Mouse (Mus musculus) frontal cortex, adult 2 months (tissue): ENCODE measurements at regions not wholly inside any gene's neighbourhood (a gene's known extent, or its start where the extent isn't known, plus 50 kb on each side); places are given as distances from the start of the nearest gene placed in this dataset.
"Not testable (repeated sequence)": the region's sequence is repeated elsewhere in the genome, so short reads cannot be mapped to it uniquely, and the experiment has no call there.

ENCODE experiments used
- DNase-seq, 2 experiments: peaks; one replicate each; pipeline ENCODE4 v3.0.0; 2022; ENCODE audit warnings: low spot score in 1 of 2; ENCODE audit errors: extremely low spot score in 1 of 2

GRCm38 (mm10) chr1:47310572-47311075, 418.0 kb upstream of the Slc39a10 start:
- no peak for DNase-seq

- DNase-seq, result no peak
These were observed 414.3 kb upstream of the Slc39a10 start for GRCm38 (mm10) chr1:47306961-47307360.

- no peak for DNase-seq
These were observed 406.7 kb upstream of the Slc39a10 start for GRCm38 (mm10) chr1:47299311-47299710.

- no peak for DNase-seq
These were observed 393.0 kb upstream of the Slc39a10 start for GRCm38 (mm10) chr1:47285639-47286038.

GRCm38 (mm10) chr1:47278321-47279020, 385.8 kb upstream of the Slc39a10 start:
- no peak for DNase-seq

- DNase-seq, result peak; percentile 26 to 86
These were observed 385.2 kb upstream of the Slc39a10 start for GRCm38 (mm10) chr1:47277839-47278238.

- no peak for DNase-seq
These were observed 379.5 kb upstream of the Slc39a10 start for GRCm38 (mm10) chr1:47272131-47272530.

- no peak for DNase-seq
These were observed 371.0 kb upstream of the Slc39a10 start for GRCm38 (mm10) chr1:47263611-47264010.

GRCm38 (mm10) chr1:47261505-47262130, 369.0 kb upstream of the Slc39a10 start:
- no peak for DNase-seq

GRCm38 (mm10) chr1:47250706-47251105, 358.1 kb upstream of the Slc39a10 start:
- not testable (repeated sequence) for DNase-seq

- DNase-seq, result peak; percentile 28 to 47
These were observed 324.4 kb upstream of the Slc39a10 start for GRCm38 (mm10) chr1:47217088-47217487.

- no peak for DNase-seq
These were observed 323.9 kb upstream of the Slc39a10 start for GRCm38 (mm10) chr1:47216419-47217002.

- DNase-seq, result no peak
These were observed 320.8 kb upstream of the Slc39a10 start for GRCm38 (mm10) chr1:47213476-47213875.

GRCm38 (mm10) chr1:47193001-47193400, 300.3 kb upstream of the Slc39a10 start:
- DNase-seq, result peak; percentile 79 to 82

- DNase-seq, result no peak
These were observed 271.8 kb upstream of the Slc39a10 start for GRCm38 (mm10) chr1:47164417-47164816.

GRCm38 (mm10) chr1:47163808-47164410, 271.3 kb upstream of the Slc39a10 start:
- DNase-seq, result no peak

- DNase-seq, result peak in 1 of 2 experiments; percentile 33
These were observed 237.4 kb upstream of the Slc39a10 start for GRCm38 (mm10) chr1:47130031-47130430.

- peak in 1 of 2 experiments; percentile 14 for DNase-seq
These were observed 227.0 kb upstream of the Slc39a10 start for GRCm38 (mm10) chr1:47119636-47120035.

- DNase-seq, result not testable (repeated sequence)
These were observed 224.0 kb upstream of the Slc39a10 start for GRCm38 (mm10) chr1:47116681-47117080.

GRCm38 (mm10) chr1:47112494-47112893, 219.8 kb upstream of the Slc39a10 start:
- peak in 1 of 2 experiments; percentile 42 for DNase-seq

- DNase-seq, result no peak
These were observed 211.4 kb upstream of the Slc39a10 start for GRCm38 (mm10) chr1:47104055-47104454.
